Mouse (Mus musculus): ENCODE data around the gene Ebf1. TPM values are rescaled to one million over a fixed set of nuclear protein-coding genes. Genes with fewer than 3 reads are reported as not detected.

The Ebf1 gene
- total RNA-seq, 2 experiments from 2014 or later, result 27.2 to 31.0 TPM

DNA sequence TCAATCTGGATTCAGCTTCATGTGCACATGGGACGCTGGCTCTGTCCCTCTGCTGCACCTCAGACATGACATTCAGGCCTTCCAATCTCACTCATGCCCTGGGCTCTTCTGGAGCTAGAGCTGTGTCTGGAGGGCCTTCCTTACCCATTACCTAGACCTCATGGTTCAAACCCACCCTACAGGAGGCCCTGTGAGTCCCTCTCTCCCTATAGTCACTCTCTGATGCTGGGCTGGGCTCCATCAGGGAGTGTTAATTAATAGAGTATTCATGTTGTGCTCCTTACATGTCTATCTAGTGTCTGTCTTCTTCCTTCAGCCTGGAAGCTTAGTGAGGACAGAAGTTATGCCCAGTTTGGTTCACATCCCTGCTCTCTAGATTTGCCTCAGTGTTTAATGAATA is 88.7 kb downstream of the Ebf1 start:
- DNase-seq, result no peak

DNA sequence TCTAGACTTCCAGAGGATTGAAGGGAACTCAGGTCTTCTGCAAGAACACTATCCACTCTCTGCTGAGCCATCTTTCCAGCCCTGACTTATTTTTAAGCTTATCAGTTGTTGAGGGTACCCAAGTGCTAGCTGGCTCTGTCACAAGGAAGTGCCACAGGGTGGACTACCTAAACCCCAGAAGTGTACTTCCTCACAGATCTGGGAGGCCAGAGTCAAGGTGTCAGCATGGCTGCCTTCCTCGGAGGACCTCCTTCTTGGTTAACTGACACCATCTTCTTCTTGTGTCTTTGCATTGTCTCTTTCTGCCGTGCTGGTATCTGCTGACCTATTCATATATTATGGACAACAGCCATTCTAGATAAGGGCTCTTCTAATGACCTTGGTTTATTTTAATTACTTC is 89.3 kb downstream of the Ebf1 start:
- no peak for DNase-seq

GRCm38 (mm10) chr11:44707381-44708289 is 90.5 kb downstream of the Ebf1 start:
- no peak for DNase-seq

- no peak for DNase-seq
These were observed 91.2 kb downstream of the Ebf1 start for GRCm38 (mm10) chr11:44708290-44708685.

DNA sequence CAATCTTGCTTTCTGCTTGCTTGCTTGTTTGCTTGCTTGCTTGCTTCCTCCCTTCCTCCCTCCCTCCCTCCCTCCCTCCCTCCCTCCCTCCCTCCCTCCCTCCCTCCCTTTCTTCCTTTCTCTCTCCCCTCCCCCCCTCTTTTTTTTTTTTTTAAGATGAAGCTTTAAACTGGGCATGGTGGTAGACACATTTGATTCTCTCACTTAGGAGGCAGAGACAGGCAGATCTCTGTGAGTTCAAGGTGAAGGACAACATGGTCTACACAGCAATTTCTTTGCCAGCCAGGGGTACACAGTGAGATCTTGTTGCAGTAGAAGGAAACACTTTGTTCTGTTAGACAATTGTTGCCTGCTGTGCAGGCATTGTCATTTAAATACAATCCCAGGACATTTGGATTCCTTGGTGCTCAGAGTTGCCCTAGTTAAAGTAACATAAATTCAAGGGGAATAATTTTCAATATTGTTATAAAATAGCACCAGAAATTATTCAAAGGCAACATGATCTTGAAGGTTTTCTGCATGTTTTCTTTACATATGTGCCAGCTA is 92.0 kb downstream of the Ebf1 start:
- no peak for DNase-seq

- no peak for DNase-seq
These were observed 92.8 kb downstream of the Ebf1 start for GRCm38 (mm10) chr11:44709869-44710460.

DNA sequence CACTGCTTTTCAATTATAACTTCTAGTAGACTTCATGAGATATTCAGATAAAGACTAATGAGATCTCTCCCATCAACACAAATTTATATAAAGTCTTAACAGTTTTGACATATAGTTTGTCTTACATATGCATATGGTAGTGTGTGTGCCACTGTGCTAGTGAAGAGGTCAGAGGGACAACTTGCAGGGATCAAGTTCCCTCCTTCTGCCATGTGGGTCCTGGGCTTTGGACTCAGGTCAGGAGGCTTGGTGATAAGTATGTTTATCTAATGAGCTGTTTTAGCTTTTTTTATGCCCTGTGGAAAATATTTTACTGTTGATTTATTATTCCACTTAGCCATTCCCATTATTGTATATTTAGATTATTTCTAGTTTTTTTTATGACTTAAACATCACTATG is 93.7 kb downstream of the Ebf1 start:
- no peak for DNase-seq

DNA sequence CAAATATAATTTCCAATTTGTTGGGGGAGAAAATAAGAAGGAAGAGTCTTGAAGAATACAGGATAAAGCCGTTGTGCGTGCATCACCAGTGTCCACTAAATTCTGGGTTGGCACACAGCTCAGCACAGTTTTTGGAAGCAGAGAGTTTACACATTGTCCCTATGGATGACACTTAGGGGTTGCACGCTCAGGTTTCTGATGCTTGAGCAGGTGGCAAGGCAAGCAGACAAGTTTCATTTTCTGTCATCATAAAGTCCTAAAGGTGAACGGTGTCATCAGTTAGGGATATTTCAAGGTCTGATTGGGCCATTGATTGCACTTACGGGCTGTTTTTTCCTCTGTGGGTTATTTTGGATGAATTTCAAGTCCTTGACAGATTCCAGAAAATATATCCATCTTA is 97.1 kb downstream of the Ebf1 start:
- DNase-seq, result no peak

DNA sequence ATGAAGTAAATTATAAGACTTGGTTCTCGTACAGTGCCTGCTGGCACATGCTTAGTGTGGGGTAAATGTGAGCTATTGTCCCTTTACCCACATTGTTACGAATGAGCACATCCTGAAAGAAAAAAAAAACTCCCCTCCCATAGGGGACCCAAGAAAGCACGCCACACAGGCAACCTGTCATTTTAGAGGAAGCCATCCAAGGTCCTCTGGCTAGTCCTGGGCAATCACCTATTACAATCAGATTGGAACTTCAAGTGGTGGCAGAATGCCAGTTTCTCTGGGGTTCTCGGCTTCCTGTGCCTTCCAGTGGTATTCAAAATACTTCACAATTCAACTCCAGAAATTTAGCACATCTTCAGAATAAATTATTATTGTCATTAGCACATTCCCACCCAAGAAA is 98.7 kb downstream of the Ebf1 start:
- DNase-seq, result peak; percentile 27

- DNase-seq, result no peak
These were observed 99.8 kb downstream of the Ebf1 start for GRCm38 (mm10) chr11:44716928-44717327.

- no peak for DNase-seq
These were observed 100.5 kb downstream of the Ebf1 start for GRCm38 (mm10) chr11:44717636-44718035.

GRCm38 (mm10) chr11:44721976-44722375 is 104.9 kb downstream of the Ebf1 start:
- no peak for DNase-seq

- DNase-seq, result no peak
These were observed 106.9 kb downstream of the Ebf1 start for GRCm38 (mm10) chr11:44723950-44724502.

GRCm38 (mm10) chr11:44725732-44726131 is 108.6 kb downstream of the Ebf1 start:
- DNase-seq, result no peak

GRCm38 (mm10) chr11:44727376-44727775 is 110.3 kb downstream of the Ebf1 start:
- DNase-seq, result no peak

DNA sequence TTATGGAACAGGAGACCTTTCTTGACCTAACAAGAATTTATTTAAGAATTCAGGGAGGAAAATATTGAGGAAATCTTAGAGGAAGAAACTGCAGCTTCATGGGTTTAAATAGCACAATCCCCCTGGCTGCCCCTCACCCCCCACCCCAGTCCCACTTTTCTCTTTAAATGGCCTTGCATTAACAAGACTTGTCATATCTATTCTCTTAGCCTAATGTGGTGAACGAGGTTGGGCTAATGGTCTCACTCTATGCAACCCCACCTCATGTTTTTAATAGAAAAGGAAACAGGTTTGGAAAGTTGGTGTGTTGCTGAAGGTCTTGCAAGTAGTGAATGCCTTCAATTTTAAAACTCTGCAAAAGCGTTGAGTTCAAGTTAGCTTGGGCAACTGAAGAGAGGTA is 110.7 kb downstream of the Ebf1 start:
- no peak for DNase-seq

DNA sequence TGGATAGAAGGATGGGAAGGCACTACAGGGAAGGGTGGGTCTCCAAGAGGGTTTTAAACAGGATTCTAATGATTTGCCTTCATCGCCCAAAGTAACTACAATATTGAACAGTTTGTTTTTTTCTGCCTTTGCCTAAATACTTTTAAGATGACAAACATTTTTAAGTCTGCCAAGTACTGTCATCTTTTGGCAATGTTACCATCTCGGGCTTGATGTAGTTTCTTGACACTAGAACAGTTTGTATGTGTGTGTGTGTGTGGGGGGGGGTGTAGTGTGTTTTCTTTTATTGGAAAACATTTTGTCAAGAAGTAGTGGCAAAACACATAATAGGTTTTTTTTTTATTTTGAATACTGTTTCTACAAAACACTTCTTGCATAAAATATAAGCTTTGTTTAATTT is 111.2 kb downstream of the Ebf1 start:
- DNase-seq, result no peak

GRCm38 (mm10) chr11:44729931-44730330 is 112.8 kb downstream of the Ebf1 start:
- no peak for DNase-seq

- no peak for DNase-seq
These were observed 114.6 kb downstream of the Ebf1 start for GRCm38 (mm10) chr11:44731763-44732162.

- DNase-seq, result no peak
These were observed 116.2 kb downstream of the Ebf1 start for GRCm38 (mm10) chr11:44733276-44733675.

- DNase-seq, result no peak
These were observed 120.9 kb downstream of the Ebf1 start for GRCm38 (mm10) chr11:44738046-44738445.

DNA sequence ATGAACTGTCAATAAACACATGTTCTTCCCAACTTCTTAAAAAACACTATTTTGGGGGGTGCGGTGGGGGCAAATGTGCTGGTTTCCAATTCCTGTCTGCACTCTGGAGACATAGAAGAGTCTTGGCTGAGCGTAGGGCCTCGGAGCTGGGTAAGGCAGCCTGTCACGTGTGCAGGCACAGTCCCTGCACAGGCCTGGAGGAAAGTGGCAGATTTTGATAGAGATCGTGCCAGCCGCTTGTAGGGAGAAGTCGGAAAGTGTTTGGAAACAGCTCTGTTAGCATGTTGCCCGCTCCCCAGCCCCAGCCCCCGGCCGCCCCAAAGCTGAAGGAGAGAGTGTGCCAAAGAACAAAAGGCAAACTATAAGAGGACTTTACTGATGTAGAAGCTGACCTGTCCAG is 121.7 kb downstream of the Ebf1 start:
- peak; percentile 10 for DNase-seq

DNA sequence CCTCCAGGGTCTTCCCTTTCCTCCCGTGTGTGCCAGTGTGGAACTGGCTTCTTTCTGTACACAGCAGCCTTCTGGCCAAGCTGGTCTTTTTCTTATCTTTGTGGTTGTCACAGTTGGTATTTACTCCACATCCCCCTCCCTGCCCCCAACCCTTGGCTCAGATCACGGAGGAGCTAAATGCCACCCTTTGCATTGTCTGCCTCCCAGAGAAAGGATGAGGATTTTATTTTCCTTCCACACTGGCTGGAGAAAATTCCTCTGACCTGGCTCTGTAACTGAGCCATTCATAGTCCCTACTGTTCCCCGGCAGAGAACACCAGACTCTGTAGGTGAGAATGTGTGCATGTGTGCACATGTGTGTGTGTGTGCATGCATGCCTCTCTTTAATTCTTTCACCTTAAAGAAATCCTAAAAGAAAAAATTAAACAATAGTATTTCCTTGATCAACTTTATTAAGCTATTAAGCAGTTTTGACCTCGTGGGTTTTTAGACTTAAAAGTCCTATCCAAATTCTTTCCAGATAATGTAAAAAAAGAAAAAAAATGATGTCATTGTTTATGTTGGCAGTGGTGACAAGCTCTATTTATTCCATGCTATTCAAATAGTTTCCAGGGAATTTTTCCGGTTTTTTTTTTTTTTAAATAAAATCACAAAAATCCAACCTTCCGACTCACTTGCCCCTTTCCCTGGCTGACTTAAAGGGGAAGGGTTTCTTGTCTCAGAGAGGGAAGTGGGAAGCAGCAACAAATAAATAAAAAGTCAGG is 123.3 kb downstream of the Ebf1 start:
- peak; percentile 31 for DNase-seq
